Mouse (Mus musculus) liver, adult 2 months (tissue): Measurements from ENCODE around the gene Ralgds.

ENCODE experiments used
- CTCF ChIP-seq: fragments of 200-500 bp; IDR thresholded peaks from 2 replicates; pipeline ENCODE4 v1.5.1; 2011; ENCODE audit warnings: low read depth, low read length, control low read depth
- POLR2A ChIP-seq: fragments of 200-500 bp; IDR thresholded peaks from 2 replicates; pipeline ENCODE4 v1.6.1; 2011; ENCODE audit warnings: low read length, control low read depth; ENCODE audit not compliant: insufficient read depth; ENCODE audit errors: extremely low read depth

DNA sequence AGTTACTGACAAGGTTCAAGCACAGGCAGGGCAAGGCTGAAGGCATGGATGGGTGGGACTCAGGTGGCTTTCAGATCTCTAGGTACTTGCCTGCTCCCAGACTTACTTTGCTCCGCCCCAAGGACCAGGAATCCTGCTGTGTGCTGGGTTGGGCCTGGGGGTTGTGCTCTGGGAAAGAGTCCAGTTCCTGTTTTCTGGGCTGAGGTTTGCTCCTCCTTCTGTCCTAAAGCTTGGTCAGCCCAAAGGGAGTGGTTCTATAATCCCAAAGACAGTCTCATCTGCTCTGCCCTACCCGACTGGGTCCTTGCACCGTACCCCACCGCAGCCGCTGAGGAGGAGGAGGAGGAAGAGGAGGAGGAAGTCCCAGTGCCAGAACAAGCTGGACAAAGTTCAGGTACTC lies 16.3 kb upstream of the Ralgds start, which contains the start of gene Gbgt1:
- TF ChIP-seq CTCF: no peak
- no peak for TF ChIP-seq POLR2A
